Mouse (Mus musculus) ES-E14 (cell line): Measurements from ENCODE around the gene Me1.

ENCODE experiments used
- CHD2 ChIP-seq: IDR thresholded peaks from 2 replicates; pipeline ENCODE4 v1.6.1; 2014; ENCODE audit warnings: mild to moderate bottlenecking, low read depth, low read length, inconsistent platforms
- HCFC1 ChIP-seq: IDR thresholded peaks from 2 replicates; pipeline ENCODE4 v1.6.1; 2012; ENCODE audit warnings: low read length, inconsistent platforms, borderline replicate concordance; ENCODE audit not compliant: insufficient read depth
- MAFK ChIP-seq: IDR thresholded peaks from 2 replicates; pipeline ENCODE4 v1.6.1; 2014; ENCODE audit warnings: mild to moderate bottlenecking, low read depth, low read length, inconsistent platforms; ENCODE audit not compliant: insufficient read depth
- ZC3H11A ChIP-seq: IDR thresholded peaks from 2 replicates; pipeline ENCODE4 v1.6.1; 2012; ENCODE audit warnings: low read depth, mild to moderate bottlenecking, inconsistent platforms, low read length, borderline replicate concordance
- ZNF384 ChIP-seq: IDR thresholded peaks from 2 replicates; pipeline ENCODE4 v1.6.1; 2012; ENCODE audit warnings: low read depth, low read length, inconsistent platforms

- TF ChIP-seq HCFC1: no peak
- no peak for TF ChIP-seq CHD2
- TF ChIP-seq MAFK: no peak
- no peak for TF ChIP-seq ZNF384
- TF ChIP-seq ZC3H11A: no peak
Measured at GRCm38 (mm10) chr9:86638771-86639170, 57.0 kb downstream of the Me1 start.
